Mouse (Mus musculus): ENCODE data around the gene Mob1b. TPM values are rescaled to one million over a fixed set of nuclear protein-coding genes. Genes with fewer than 3 reads are reported as not detected.

The Mob1b gene
- total RNA-seq, 2 experiments from 2014 or later: 52.2 to 57.3 TPM

Other genes with a start within 250 kb of the Mob1b start
- gene Enam, start 232.9 kb upstream of the Mob1b start, total RNA-seq (2021): not detected
- gene Jchain, start 193.0 kb upstream of the Mob1b start, total RNA-seq (2021): under 1 TPM; 0.17 to 0.31 TPM
- 10 to 100 TPM; 21.5 to 21.9 TPM for gene Utp3, start 166.4 kb upstream of the Mob1b start, total RNA-seq (2021)
- 10 to 100 TPM; 12.7 to 12.8 TPM for gene Rufy3, start 155.8 kb upstream of the Mob1b start, total RNA-seq (2021)
- 100 to 1,000 TPM; 197 to 201 TPM for gene Grsf1, start 44.7 kb upstream of the Mob1b start, total RNA-seq (2021)
- 1 to 10 TPM; 7.6 to 7.8 TPM for gene Dck, start 44.1 kb downstream of the Mob1b start, total RNA-seq (2021)
- gene Slc4a4, start 166.0 kb downstream of the Mob1b start, total RNA-seq (2021): 10 to 100 TPM; 34.1 to 44.1 TPM

Measured in heart, postnatal 10 days (tissue).